Mouse (Mus musculus): ENCODE measurements around the gene Stra6l.

The Stra6l gene

DNA sequence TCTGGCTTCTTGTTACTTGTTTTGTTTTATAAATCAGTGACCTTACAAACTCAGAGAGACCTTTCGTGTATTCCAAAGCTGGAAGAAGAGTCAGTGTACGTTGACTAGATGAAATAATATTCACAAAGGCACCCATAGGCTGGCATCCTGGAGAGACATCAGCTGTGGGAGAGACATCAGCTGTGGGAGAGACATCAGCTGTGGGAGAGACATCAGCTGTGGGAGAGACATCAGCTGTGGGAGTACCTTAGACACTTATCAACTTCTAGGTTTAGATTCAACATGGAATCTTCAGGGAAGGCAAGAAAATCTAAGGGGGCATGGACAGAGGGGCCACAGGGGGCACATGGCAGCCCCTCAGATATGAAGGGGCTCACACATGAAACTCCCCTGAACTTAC is 2.2 kb upstream of the Stra6l start:
- DNase-seq = no peak

GRCm38 (mm10) chr4:45848825-45849156 is 327 bp downstream of the Stra6l start:
- no peak for DNase-seq

- no peak for DNase-seq
Observed at GRCm38 (mm10) chr4:45849419-45849818, 955 bp downstream of the Stra6l start.

DNA sequence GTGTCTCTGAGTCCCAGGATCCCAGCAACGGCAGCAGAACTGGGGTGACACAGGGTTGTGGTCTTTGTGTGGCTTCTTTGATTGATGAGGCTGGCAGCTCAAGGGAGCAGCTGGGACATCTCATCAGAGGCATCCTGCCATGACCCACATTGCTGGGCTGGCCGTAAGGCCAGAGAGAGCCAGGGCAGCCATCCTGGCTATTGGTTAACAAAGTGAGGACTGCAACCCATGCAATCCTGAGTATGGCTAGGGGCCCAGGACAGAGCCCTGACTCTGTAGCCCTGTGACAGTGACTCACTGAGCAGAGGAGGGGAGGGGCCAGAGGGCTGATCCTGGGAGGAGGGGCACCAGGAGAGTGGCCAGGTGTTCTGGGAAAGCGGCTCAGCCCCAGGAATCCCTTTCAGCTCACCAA is 3.2 kb downstream of the Stra6l start:
- peak; percentile 54 to 64 for DNase-seq

DNA sequence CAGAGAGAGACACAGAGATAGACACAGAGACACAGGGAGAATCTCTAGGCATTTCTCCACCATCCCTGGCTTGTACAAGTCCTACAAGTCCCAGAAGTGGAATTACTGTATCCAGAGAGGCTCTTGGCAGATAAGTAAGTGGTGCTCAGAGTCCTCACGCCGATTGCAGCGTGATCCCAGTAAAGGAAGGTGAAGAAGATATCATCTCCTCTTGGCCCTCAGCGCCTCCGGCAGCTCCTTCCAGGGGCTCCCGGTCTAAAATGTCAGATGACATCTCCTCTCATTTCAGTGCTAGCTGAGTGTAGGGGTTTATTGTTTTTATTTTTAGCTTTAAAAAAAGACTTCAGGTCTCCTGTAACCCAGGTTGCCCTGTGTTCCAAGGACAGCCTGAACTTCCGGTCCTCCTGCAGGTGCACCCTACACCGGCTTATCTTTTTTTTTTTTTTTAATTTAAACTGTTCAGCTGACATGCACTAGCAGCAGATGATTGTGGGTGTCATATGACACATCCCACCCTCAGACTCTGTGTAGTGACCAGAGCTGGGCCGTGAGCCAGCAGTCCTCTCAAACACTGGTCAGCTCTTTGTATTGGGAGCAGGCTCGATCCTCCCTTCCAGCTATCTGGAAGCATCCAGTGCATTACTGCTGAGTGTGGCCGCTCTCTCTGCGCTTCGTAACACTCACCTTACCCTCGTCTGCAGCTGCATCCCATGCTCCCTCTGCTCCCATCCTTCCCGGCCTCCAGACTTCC is 5.2 kb downstream of the Stra6l start:
- DNase-seq = no peak

GRCm38 (mm10) chr4:45855803-45856424 is 7.5 kb downstream of the Stra6l start:
- peak; percentile 92 to 94 for DNase-seq

DNA sequence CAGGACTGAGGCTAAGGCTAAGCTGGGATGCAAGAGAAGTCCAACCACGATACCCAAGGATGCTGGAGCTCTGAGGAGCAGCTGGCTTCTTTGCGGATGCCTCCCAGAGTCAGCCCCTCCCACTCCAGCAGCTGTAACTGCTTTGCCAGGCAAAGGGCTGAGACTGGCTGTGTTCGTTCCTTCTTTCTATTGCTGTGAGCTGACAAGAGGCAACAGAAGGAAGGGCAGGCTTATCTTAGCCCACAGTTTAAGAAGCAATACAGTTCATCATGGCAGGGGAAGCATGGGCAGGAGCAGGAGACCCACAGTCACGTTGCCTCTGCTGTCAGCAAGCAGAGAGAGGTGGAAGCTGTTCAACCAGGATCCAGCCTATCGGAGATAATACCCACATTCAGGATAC is 12.7 kb downstream of the Stra6l start:
- DNase-seq = no peak

DNA sequence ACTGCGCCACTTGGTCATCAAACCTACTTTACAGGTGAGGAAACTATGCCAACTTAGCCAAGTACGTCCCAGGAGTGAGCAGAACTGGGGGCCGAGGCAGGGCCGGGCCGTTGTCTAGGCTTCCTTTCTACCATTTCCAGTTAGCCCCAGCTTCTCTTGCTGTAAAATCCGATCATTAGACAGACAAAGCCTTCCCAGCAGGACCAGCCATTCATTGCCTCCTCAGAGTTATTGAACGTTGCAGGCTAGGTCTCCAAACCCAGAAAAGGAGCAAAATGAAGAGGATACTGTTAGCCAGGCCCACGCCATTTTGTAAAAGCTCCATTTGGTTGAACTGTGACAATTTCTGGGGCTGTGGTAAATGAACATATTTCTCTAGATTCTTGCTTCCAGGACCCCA is 19.0 kb downstream of the Stra6l start:
- no peak for DNase-seq

DNA sequence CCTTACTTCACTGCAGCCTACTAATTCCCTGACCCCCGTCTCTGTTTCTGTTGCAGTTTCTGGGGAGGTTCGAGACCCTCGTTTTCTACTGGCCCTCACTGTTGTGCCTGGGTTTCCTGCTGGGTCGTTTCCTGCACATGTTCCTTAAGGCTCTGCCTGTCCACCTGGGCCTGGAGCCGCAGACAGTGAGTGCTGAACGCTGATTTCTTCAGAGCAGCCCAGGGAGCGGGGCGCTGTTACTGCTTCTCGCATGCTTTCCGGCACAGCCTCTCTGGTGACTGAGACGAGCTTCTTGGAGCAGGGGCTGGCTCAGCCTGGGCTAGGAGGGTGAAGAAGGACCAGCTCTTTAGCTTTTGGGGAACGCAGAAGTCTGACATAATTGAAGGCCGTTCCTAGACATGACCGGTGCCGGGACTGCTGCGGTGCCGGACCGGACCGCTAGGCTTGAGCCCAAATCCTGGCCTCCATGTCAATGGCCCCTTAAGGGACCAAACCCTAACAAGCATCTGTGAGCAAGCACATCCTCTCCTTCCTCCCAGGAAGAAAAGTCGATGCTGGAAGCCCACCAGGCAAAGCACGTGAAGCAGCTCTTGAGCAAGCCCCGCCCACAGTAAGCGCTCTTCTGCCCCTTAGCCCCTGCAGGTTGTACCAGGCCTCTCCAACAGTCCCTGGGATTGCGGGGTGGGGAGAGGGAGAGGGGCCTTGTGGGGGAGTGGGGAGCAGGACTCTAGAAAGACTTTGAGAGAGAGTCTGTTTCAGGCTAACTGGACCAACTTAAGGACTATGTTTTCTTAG is 20.8 kb downstream of the Stra6l start:
- no peak for DNase-seq

- peak in 1 of 2 experiments; percentile 37 for DNase-seq
Observed at GRCm38 (mm10) chr4:45872147-45872546, 23.7 kb downstream of the Stra6l start.

DNA sequence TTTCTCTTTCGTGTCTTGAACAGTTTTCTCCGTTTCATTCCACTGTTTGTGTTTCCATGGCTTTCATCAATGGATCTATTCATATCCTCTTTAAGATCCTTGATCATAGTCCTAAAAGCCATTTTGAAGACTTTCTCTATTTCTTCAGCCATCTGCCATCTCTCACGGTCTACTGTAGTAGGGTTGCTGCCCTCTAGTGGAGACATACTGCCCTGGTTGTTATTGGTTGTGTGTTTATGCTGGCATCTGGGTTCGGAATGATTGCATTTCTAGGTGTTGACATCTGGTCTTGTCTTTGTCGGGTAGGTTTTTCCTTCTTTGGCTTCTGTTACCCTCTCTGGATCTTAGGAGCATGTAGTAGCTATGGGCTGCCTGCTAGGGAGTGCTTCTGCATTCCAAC is 30.5 kb downstream of the Stra6l start:
- peak; percentile 79 to 87 for DNase-seq

DNA sequence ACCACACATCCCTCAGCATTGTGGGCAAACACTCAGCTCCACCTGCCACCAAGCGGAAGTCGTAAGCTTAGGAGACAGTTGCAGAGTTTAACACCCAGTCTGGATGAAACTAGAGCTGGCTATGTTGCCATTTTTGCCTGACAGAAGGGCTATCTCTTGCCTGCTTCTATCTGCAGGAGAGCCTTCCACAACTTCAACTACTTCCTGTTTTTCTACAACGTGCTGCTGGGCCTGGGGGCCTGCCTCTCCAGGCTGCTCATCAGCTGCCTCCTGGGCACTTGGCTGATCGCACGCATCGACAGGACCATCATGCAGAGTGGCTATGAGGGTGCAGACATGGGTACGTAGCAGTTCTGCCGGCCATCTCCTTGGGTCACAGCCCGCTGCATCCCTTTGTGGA is 34.1 kb downstream of the Stra6l start:
- DNase-seq = no peak

GRCm38 (mm10) chr4:45883250-45883649 is 34.8 kb downstream of the Stra6l start:
- DNase-seq = no peak

DNA sequence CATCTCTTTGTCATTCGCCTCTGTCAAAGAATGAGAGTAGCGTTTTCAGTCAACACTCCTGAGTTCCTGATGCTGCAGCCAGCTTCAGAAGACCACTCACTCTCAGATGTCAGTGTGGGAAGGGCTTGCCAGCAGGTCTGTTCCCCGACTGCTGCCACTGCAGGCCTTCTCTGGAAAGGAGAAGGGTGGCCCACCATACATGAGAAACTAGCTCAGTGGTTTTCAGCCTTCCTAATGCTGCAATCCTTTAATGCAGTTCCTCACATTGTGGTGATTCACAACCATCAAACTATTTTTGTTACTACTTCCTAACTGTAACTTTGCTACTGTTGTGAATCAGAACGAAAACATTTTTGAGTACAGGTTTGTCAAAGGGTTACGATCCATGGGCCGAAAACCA is 41.0 kb downstream of the Stra6l start:
- no peak for DNase-seq

- DNase-seq = peak; percentile 30 to 60
Observed at GRCm38 (mm10) chr4:45890066-45890761, 41.8 kb downstream of the Stra6l start, which contains the start of gene Ccdc180. Gene Ccdc180 (plus strand): TSS chr4:45890303.

GRCm38 (mm10) chr4:45896425-45897081 is 48.1 kb downstream of the Stra6l start:
- DNase-seq = peak; percentile 13 to 15

- no peak for DNase-seq
Observed at GRCm38 (mm10) chr4:45898413-45898812, 49.9 kb downstream of the Stra6l start.

DNA sequence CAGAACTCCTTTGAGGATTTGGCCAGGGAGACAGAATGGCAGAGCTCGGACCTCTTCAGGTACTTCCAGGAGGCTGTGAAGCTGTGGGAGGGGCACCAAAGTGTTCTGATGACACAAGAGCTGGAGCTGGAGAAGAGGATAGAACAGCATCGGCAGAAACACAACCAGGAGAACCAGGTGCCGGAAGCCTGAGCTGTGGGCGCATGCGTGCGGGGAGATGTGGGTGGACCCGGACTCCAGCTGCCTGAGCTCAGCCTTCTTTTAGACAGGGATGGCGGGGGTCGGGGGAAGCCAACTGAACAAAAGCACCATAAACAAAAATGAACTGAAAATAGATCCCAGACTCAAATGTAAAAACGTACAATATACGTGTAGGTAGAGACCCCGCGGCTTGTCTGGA is 60.8 kb downstream of the Stra6l start:
- DNase-seq = no peak

DNA sequence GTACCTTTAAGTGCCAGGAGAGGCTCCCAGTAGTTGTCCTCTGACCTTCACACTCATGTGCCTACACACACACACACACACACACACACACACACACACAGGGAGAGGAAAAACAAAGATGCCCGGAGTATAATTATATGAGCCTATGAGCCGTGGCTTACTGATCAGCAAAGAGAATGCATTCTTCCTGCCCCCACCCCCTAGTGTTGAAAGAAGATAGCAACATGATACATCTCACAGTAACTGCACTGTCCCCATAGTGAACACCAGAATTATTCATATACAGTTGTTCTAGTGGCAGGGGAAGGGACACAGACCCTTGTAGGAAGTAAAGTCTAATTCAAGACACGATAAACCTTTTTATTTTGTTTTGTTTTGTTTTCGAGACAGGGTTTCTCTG is 61.5 kb downstream of the Stra6l start:
- no peak for DNase-seq

GRCm38 (mm10) chr4:45911256-45911655 is 62.8 kb downstream of the Stra6l start:
- no peak for DNase-seq

DNA sequence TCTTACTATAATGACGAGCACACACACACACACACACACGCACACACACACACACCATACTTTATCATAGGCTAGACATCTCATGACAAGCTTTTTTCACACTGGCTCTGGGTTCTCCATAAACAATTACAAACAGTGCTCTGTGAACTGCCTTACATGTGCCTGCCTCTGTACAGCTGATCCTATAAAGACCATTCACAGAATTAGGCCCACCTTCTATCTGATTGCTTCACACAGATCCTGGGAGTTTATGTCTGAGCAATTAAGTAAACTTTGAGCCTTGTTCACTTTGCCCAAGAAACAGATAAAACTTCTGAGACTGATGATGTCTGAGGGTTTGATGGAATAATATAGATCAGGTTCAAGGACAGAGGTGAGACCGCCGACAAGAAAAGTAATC is 63.4 kb downstream of the Stra6l start:
- no peak for DNase-seq

GRCm38 (mm10) chr4:45917091-45917490 is 68.6 kb downstream of the Stra6l start:
- DNase-seq = no peak

Data from cerebellum, postnatal 10 days (tissue).